Mouse (Mus musculus) E14TG2a.4 (cell line): Measurements from ENCODE around the gene Slc17a2.
A peak's percentile ranks its signal among the peaks of the same experiment; 100 is the strongest.

Experiments used
- H3K27me3 ChIP-seq: 2 replicates; pipeline ENCODE4 v1.6.1; 2014; ENCODE audit warnings: low read length, control low read depth; ENCODE audit not compliant: insufficient read depth
- H3K36me3 ChIP-seq: 2 replicates; pipeline ENCODE4 v1.6.1; 2014; ENCODE audit warnings: low read length, control low read depth; ENCODE audit not compliant: insufficient read depth
- H3K4me1 ChIP-seq: replicated peaks from 2 replicates; pipeline ENCODE4 v1.6.1; 2014; ENCODE audit warnings: low read depth, low read length, control low read depth
- H3K4me3 ChIP-seq: replicated peaks from 2 replicates; pipeline ENCODE4 v1.5.1; 2014; ENCODE audit warnings: mild to moderate bottlenecking, low read length
- H3K9me3 ChIP-seq: 2 replicates; pipeline ENCODE4 v1.6.1; 2014; ENCODE audit warnings: low read length, control low read depth
- CTCF ChIP-seq: conservative IDR thresholded peaks from 2 replicates; pipeline ENCODE4 v1.5.1; 2014; ENCODE audit warnings: low read length
- NANOG ChIP-seq: IDR thresholded peaks from 2 replicates; pipeline ENCODE4 v1.6.1; 2014; ENCODE audit warnings: borderline replicate concordance, low read length, mixed read lengths
- POU5F1 ChIP-seq: IDR thresholded peaks from 2 replicates; pipeline ENCODE4 v1.6.1; 2014; ENCODE audit warnings: low read length, borderline replicate concordance

The Slc17a2 gene

DNA sequence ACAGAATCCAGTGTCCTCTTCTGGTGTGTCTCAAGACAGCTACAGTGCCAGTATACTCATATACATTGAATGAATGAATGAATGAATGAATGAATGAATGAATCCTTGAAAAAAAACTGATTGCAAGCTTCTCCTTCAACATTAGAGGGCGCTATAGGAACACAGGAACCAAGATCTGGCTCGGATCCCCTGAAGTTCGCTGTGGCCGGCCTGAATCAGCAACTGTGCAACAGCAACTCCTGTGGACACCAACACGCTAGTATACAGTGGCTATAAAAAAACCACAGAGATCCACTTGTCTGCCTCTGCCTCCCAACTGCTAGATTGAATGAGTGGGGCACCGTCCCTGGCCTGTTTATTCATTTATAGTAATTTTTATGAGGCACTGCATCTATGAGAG lies 26.3 kb downstream of the Slc17a2 start:
- TF ChIP-seq NANOG = no peak
- TF ChIP-seq POU5F1 = no peak
- peak; percentile 42 for TF ChIP-seq CTCF
- no peaks in the 10 kb centered on the region for H3K9me3 ChIP-seq
- H3K36me3 ChIP-seq = no peaks in the 10 kb centered on the region
- H3K4me3 ChIP-seq = no peak overlapping the region
- H3K27me3 ChIP-seq = no peaks in the 10 kb centered on the region
- no peaks in the 10 kb centered on the region for H3K4me1 ChIP-seq

DNA sequence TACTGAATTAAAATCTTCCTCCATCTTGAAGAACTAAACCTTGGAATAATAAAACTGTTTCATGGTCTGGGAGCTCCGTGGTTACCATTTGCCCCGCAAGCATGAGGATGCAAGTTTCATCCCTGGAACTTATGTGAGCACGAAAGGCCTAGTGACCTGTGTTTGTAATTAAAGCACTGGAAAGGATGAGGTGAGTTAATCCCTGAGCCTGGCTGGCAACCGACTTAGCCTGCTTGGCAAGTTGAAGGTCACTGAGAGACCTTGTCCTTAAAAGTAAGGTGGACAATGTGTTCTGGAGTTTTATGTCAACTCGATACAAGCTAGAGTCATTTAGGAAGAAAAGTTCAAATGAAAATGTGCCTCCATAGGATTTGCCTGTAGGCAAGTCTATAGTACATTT lies 28.0 kb downstream of the Slc17a2 start:
- no peaks in the 10 kb centered on the region for H3K27me3 ChIP-seq
- no peaks in the 10 kb centered on the region for H3K4me1 ChIP-seq
- H3K9me3 ChIP-seq = no peaks in the 10 kb centered on the region
- no peaks in the 10 kb centered on the region for H3K36me3 ChIP-seq
- no peak overlapping the region for H3K4me3 ChIP-seq
- TF ChIP-seq NANOG = no peak
- no peak for TF ChIP-seq CTCF
- no peak for TF ChIP-seq POU5F1

- Histone ChIP-seq H3K36me3 (no peaks in the 10 kb centered on the region), H3K4me3 (no peak overlapping the region), H3K27me3 (no peaks in the 10 kb centered on the region), H3K9me3 (no peaks in the 10 kb centered on the region), H3K4me1 (no peaks in the 10 kb centered on the region)
- TF ChIP-seq NANOG (no peak), POU5F1 (no peak), CTCF (no peak)
These were observed 29.8 kb downstream of the Slc17a2 start for GRCm38 (mm10) chr13:23836630-23837029.

DNA sequence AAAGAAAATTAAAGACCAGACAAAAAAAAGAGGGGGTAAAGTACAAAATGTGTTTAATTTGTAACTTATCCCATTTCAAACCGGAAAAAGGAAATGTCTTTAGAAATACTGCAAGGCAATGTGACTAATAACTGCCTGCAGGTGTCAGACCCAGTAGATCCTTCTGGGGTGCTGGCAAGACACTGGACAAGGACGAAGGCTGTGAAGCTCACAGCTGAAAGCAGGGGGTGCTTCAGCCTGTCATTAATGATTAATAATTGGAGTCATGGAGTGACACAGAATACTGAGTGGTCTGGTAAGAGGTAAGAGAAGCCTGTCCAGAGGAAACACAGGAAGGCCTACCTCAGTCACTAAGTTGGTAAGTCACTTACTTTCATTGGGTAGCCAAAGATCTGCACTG lies 32.5 kb downstream of the Slc17a2 start, which contains the start of gene Slc17a3:
Gene Slc17a3 (plus strand): TSS at position 127 of the 400 bp plus-strand sequence.
- Histone ChIP-seq H3K4me3 (no peak within 1 kb of the TSS), H3K36me3 (no peaks in the 10 kb centered on the region), H3K4me1 (no peaks in the 10 kb centered on the region), H3K27me3 (no peaks in the 10 kb centered on the region), H3K9me3 (no peaks in the 10 kb centered on the region)
- TF ChIP-seq POU5F1 (no peak), CTCF (no peak), NANOG (no peak)

GRCm38 (mm10) chr13:23845851-23846250 lies 39.1 kb downstream of the Slc17a2 start:
- Histone ChIP-seq H3K4me3 (no peak overlapping the region), H3K9me3 (no peaks in the 10 kb centered on the region), H3K36me3 (no peaks in the 10 kb centered on the region), H3K4me1 (no peaks in the 10 kb centered on the region), H3K27me3 (no peaks in the 10 kb centered on the region)
- TF ChIP-seq NANOG = no peak
- no peak for TF ChIP-seq POU5F1
- no peak for TF ChIP-seq CTCF

DNA sequence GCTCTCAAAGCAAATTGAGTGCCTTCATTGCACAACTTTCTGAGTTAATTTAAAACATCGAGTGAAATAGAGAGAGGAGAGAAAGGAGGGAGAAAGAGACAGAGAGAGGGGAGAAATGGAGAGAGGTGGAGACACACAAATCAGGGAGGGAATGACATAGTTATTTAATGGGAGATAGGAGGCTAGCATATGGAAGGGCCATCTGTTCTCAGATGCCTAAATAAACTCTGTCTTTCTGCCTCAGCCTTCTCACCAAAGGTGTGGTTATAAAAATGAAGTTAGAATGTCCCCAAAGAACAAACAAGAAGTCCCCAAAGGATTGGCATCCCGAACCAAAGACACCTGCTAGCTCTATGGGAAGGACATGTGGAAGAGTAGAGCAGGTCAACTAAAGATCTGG lies 42.5 kb downstream of the Slc17a2 start:
- no peaks in the 10 kb centered on the region for H3K27me3 ChIP-seq
- H3K4me3 ChIP-seq = no peak overlapping the region
- H3K4me1 ChIP-seq = no peaks in the 10 kb centered on the region
- no peaks in the 10 kb centered on the region for H3K36me3 ChIP-seq
- H3K9me3 ChIP-seq = no peaks in the 10 kb centered on the region
- no peak for TF ChIP-seq NANOG
- TF ChIP-seq POU5F1 = no peak
- no peak for TF ChIP-seq CTCF

- Histone ChIP-seq H3K36me3 (no peaks in the 10 kb centered on the region), H3K9me3 (no peaks in the 10 kb centered on the region), H3K4me3 (no peak overlapping the region), H3K4me1 (no peaks in the 10 kb centered on the region), H3K27me3 (no peaks in the 10 kb centered on the region)
- TF ChIP-seq NANOG (no peak), POU5F1 (no peak), CTCF (no peak)
These were observed 49.6 kb downstream of the Slc17a2 start for GRCm38 (mm10) chr13:23856401-23856800.

GRCm38 (mm10) chr13:23861815-23862214 lies 55.0 kb downstream of the Slc17a2 start:
- no peaks in the 10 kb centered on the region for H3K36me3 ChIP-seq
- TF ChIP-seq CTCF = no peak
- no peak for TF ChIP-seq POU5F1
- TF ChIP-seq NANOG = no peak

DNA sequence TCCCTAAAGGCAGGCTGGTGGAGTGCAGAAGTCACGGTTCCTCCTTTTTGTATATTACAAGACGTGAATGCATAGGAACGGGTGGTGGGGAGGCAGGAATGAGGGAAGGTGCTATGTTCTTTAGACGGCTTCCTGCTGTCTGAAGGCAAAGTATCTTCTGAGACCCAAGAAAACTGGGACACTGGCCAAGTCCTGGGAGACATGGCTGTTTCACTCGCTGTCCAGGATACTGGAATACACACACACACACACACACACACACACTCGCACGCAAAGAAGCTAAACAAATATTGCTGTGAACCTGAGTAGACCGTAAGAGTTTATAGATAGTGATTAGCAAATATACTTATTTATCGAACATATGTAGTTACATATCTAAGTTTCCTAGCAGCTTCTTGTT lies 57.9 kb downstream of the Slc17a2 start:
- Histone ChIP-seq H3K27me3 (no peaks in the 10 kb centered on the region), H3K4me1 (no peaks in the 10 kb centered on the region), H3K4me3 (no peak overlapping the region), H3K36me3 (no peaks in the 10 kb centered on the region), H3K9me3 (no peaks in the 10 kb centered on the region)
- no peak for TF ChIP-seq POU5F1
- TF ChIP-seq CTCF = no peak
- no peak for TF ChIP-seq NANOG

More at GRCm38 (mm10) chr13:23861815-23862214, 55.0 kb downstream of the Slc17a2 start:
- H3K4me3 ChIP-seq = no peak overlapping the region
- no peaks in the 10 kb centered on the region for H3K27me3 ChIP-seq
- no peaks in the 10 kb centered on the region for H3K9me3 ChIP-seq
- no peaks in the 10 kb centered on the region for H3K4me1 ChIP-seq
